Mouse (Mus musculus): ENCODE measurements around the gene Ciz1.

GRCm38 (mm10) chr2:32413936-32414335 is 61.8 kb downstream of the Ciz1 start:
- TF ChIP-seq POLR2A (IDR thresholded peaks at IDR 0.05; ENCODE audit: borderline replicate concordance, low read depth, low read length) (no peak), CTCF (IDR thresholded peaks at IDR 0.05; ENCODE audit: low read depth, low read length) (no peak)

Measured in bone marrow macrophage, adult 2 months (primary cell).